Mouse (Mus musculus) cerebellum, adult 2 months (tissue): ENCODE data around the gene Ghrl. TPM values are rescaled to one million over a fixed set of nuclear protein-coding genes. Genes with fewer than 3 reads are reported as not detected.

Experiments
- DNase-seq, 2 experiments: peaks; one replicate each; pipeline ENCODE4 v3.0.0; 2021
- H3K27ac ChIP-seq: fragments of 200-500 bp; 2 replicates; pipeline ENCODE4 v1.5.1; 2012; ENCODE audit warnings: low read length, control low read depth, inconsistent platforms; ENCODE audit not compliant: insufficient read depth
- H3K27me3 ChIP-seq: fragments of 200-500 bp; 2 replicates; pipeline ENCODE4 v1.6.1; 2012; ENCODE audit warnings: inconsistent platforms, mild to moderate bottlenecking, low read length, moderate library complexity; ENCODE audit not compliant: control insufficient read depth, insufficient read depth
- H3K4me1 ChIP-seq: fragments of 200-500 bp; 2 replicates; pipeline ENCODE4 v1.6.1; 2011; ENCODE audit warnings: low read length; ENCODE audit not compliant: control insufficient read depth, insufficient read depth
- H3K4me3 ChIP-seq: fragments of 200-500 bp; replicated peaks from 2 replicates; pipeline ENCODE3; 2011; ENCODE audit warnings: mild to moderate bottlenecking, low read depth, low read length, control low read depth; ENCODE audit not compliant: insufficient read depth
- CTCF ChIP-seq: fragments of 200-500 bp; IDR thresholded peaks from 2 replicates; pipeline ENCODE4 v1.5.1; 2011; ENCODE audit warnings: low read depth, mild to moderate bottlenecking, control low read depth, low read length, moderate library complexity, borderline replicate concordance; ENCODE audit not compliant: insufficient read depth
- POLR2A ChIP-seq: fragments of 200-500 bp; IDR thresholded peaks from 2 replicates; pipeline ENCODE4 v1.6.1; 2011; ENCODE audit warnings: low read length, control low read depth, borderline replicate concordance; ENCODE audit not compliant: insufficient read depth
- WGBS: fragments of 180-500 bp; shearing (Covaris S2); methylation state at CpG from one replicate; pipeline ENCODE4 v1.1.7; 2018; 5-methylcytosine and 5-hydroxymethylcytosine counted together
- polyA plus RNA-seq: library from polyadenylated mRNA; depleted of rRNA; stranded (reverse); fragments of >200 nt; gene quantifications from 2 replicates; pipeline ENCODE4 v1.2.3, GENCODE M21; 2012; rRNA removed

Gene Ghrl
- polyA plus RNA-seq, 1 experiment, result 1.4 TPM

GRCm38 (mm10) chr6:113668287-113669154, 51.2 kb downstream of the Ghrl start:
- DNase-seq, result no peak
- Histone ChIP-seq H3K27ac (no peak overlapping the region), H3K27me3 (no peaks in the 10 kb centered on the region), H3K4me3 (no peak overlapping the region), H3K4me1 (no peaks in the 10 kb centered on the region; the same call in 1 of the 2 replicates)
- 62% methylated on average over 15 of the region's 15 CpGs for WGBS
- TF ChIP-seq POLR2A, result no peak
- no peak for TF ChIP-seq CTCF

- TF ChIP-seq CTCF, result no peak
- TF ChIP-seq POLR2A, result no peak
- no peaks in the 10 kb centered on the region; the same call in 1 of the 2 replicates for H3K4me1 ChIP-seq
- DNase-seq, result no peak
- no peaks in the 10 kb centered on the region for H3K27me3 ChIP-seq
- no peak overlapping the region for H3K4me3 ChIP-seq
- WGBS, result 76% methylated on average over 8 of the region's 8 CpGs
- 0 out of 2 replicates have a peak overlapping the region, but pooled peaks have one; percentile 21 for H3K27ac ChIP-seq
Observed at GRCm38 (mm10) chr6:113667611-113668122, 52.0 kb downstream of the Ghrl start.

Other genes with a start within 250 kb of the Ghrl start
- gene Il17rc, start 248.5 kb downstream of the Ghrl start, polyA plus RNA-seq, result 6.6 and 7.5 TPM in 2 replicates
- 57.4 and 58.1 TPM in 2 replicates for gene Creld1, start 236.6 kb downstream of the Ghrl start, polyA plus RNA-seq
- 41.2 and 43.0 TPM in 2 replicates for gene Prrt3, start 217.9 kb downstream of the Ghrl start, polyA plus RNA-seq
- gene Emc3, start 188.2 kb downstream of the Ghrl start, polyA plus RNA-seq, result 91.7 and 96.7 TPM in 2 replicates
- 0.34 and 0.55 TPM in 2 replicates for gene Fancd2, start 188.2 kb downstream of the Ghrl start, polyA plus RNA-seq
- gene Fancd2os, start 119.2 kb downstream of the Ghrl start, polyA plus RNA-seq, result not detected in 2 replicates
- 224 and 238 TPM in 2 replicates for gene Brk1, start 115.1 kb downstream of the Ghrl start, polyA plus RNA-seq
- 43.9 and 50.1 TPM in 2 replicates for gene Vhl, start 95.9 kb downstream of the Ghrl start, polyA plus RNA-seq
- 15.5 and 19.5 TPM in 2 replicates for gene Irak2, start 81.4 kb downstream of the Ghrl start, polyA plus RNA-seq
- gene Tatdn2, start 22.8 kb downstream of the Ghrl start, polyA plus RNA-seq, result 28.9 and 31.0 TPM in 2 replicates
- gene Sec13, start 20.9 kb upstream of the Ghrl start, polyA plus RNA-seq, result 108 and 114 TPM in 2 replicates